Mouse (Mus musculus) intestine, postnatal 0 days (tissue): ENCODE measurements at regions not wholly inside any gene's neighbourhood (a gene's known extent, or its start where the extent isn't known, plus 50 kb on each side); places are given as distances from the start of the nearest gene placed in this dataset.

Experiments
- ATAC-seq: fragments of 200-750 bp; cut with Nextera tagmentation; 2 replicates; pipeline ENCODE4 v1.8.0; 2017; ENCODE audit warnings: mild to moderate bottlenecking, moderate TSS enrichment, moderate library complexity
- H3K27ac ChIP-seq: fragments of 300-500 bp; sonication (generic); 2 replicates; pipeline ENCODE4 v1.5.1; 2014; ENCODE audit warnings: mild to moderate bottlenecking, low read depth, low read length, moderate library complexity
- H3K27me3 ChIP-seq: fragments of 300-500 bp; sonication (generic); replicated peaks from 2 replicates; pipeline ENCODE4 v1.6.1; 2014; ENCODE audit warnings: low read length, mixed read lengths; ENCODE audit not compliant: control insufficient read depth, insufficient read depth
- H3K36me3 ChIP-seq: fragments of 300-500 bp; sonication (generic); 2 replicates; pipeline ENCODE4 v1.6.1; 2014; ENCODE audit warnings: mild to moderate bottlenecking, moderate library complexity; ENCODE audit not compliant: control insufficient read depth, insufficient read depth
- H3K4me1 ChIP-seq: fragments of 300-500 bp; sonication (generic); replicated peaks from 2 replicates; pipeline ENCODE4 v1.6.1; 2014; ENCODE audit warnings: antibody characterized with exemption, low read length, mixed read lengths; ENCODE audit not compliant: control insufficient read depth, insufficient read depth
- H3K4me2 ChIP-seq: fragments of 300-500 bp; sonication (generic); replicated peaks from 2 replicates; pipeline ENCODE4 v1.6.1; 2014; ENCODE audit warnings: low read depth, mild to moderate bottlenecking, moderate library complexity
- H3K4me3 ChIP-seq: fragments of 300-500 bp; sonication (generic); 2 replicates; pipeline ENCODE4 v1.5.1; 2014; ENCODE audit warnings: low read depth, low read length
- H3K9ac ChIP-seq: fragments of 300-500 bp; sonication (generic); 2 replicates; pipeline ENCODE4 v1.6.1; 2014; ENCODE audit warnings: mild to moderate bottlenecking, low read depth, low read length
- H3K9me3 ChIP-seq: fragments of 300-500 bp; sonication (generic); 2 replicates; pipeline ENCODE4 v1.6.1; 2016; ENCODE audit warnings: mixed run types; ENCODE audit not compliant: control insufficient read depth
- CTCF ChIP-seq: sonication (generic); IDR thresholded peaks from 2 replicates; pipeline ENCODE4 v1.5.1; 2016; ENCODE audit warnings: low read depth, mild to moderate bottlenecking, control low read depth, antibody characterized with exemption, moderate library complexity
- WGBS: fragments of 180-500 bp; shearing (Covaris S2); extraction: QIAGEN DNeasy Blood & Tissue Kit; methylation state at CpG from one replicate; pipeline ENCODE4 v1.1.7; 2014; 5-methylcytosine and 5-hydroxymethylcytosine counted together

DNA sequence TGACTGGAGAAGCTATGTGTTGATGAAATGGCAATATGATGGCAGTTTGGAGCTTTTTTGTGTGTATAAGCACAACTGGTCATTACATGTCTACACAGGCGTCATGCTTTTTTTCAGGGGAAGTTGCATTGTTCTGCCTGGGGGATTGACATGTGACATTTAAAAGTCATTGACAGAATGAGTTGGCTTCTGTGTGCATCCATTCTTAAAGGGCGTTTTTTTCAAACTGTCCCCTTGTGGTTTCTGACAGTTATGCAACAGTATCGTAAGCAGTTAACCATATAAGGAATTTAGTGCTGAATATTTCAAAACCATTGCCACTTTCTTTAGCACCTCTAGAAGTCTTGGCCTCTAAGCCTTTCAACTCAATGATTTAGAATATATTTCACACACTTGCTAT, 607.1 kb upstream of the Got2 start:
- no peaks in the 10 kb centered on the region for H3K36me3 ChIP-seq
- H3K9me3 ChIP-seq, result no peaks in the 10 kb centered on the region
- no peak overlapping the region for H3K4me3 ChIP-seq
- no peak for TF ChIP-seq CTCF
- no peak overlapping the region for H3K27ac ChIP-seq
- H3K27me3 ChIP-seq, result no peaks in the 10 kb centered on the region
- ATAC-seq, result no peak
- H3K4me1 ChIP-seq, result no peaks in the 10 kb centered on the region
- no peak overlapping the region for H3K9ac ChIP-seq
- 84% methylated on average over 3 of the region's 3 CpGs for WGBS
- no peak overlapping the region for H3K4me2 ChIP-seq

DNA sequence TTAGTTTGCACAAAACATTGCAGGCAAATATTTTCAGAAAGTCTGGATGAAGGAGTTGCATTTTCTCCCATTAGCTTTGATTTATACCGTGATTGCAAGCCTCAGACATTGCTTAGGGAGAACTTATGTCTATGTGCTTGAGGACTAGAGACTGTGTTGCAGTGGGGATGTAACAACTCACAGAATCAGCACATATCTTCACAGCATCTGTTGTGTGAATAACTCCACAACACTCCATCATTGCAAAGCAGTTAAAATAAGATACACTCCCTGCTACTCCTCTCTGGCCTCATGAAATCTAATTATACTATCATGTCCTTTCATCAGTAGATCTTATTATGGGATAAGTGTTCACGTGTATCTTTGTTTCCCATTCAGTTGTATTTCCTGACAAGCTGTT, 601.5 kb upstream of the Got2 start:
- Histone ChIP-seq H3K27ac (no peak overlapping the region), H3K4me1 (no peaks in the 10 kb centered on the region), H3K36me3 (no peaks in the 10 kb centered on the region), H3K4me2 (no peak overlapping the region), H3K27me3 (no peaks in the 10 kb centered on the region), H3K9ac (no peak overlapping the region), H3K4me3 (no peak overlapping the region), H3K9me3 (no peaks in the 10 kb centered on the region)
- no peak for ATAC-seq
- 56% methylated on average over 2 of the region's 2 CpGs for WGBS
- no peak for TF ChIP-seq CTCF

DNA sequence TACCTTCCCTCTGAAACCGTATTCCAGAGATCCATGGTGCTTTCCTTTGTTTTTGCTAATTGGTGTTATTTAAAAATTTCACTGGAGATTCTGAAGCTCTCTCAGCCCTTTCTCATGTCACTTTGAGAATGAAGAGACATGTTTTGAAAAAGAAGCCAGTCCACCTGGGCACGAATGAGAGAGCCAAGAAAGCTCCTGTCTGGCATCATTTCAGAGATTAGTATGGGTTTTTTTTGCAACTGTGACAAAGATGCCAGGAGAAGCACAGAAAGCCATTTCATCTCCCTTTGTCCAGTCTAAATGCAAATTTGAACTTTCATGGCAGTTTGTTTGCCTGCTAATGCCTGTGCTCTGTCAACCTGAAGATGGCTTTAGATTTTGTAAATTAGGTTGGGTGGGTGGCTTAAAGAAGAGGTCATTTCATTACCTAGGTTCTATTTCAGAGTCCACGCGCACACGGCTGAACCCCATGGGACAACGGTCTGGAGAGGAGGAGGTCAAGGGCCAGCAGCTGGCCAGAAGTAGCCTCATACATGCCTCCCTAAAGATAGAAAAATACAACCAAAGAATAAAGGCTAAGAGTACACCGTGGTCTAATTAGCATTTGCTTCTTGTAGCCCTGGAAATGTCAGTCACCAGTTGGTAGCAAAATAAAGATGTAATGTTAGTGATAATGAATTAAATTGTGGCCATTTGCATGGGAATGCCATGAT, 600.5 kb upstream of the Got2 start:
- Histone ChIP-seq H3K27ac (no peak overlapping the region), H3K27me3 (no peaks in the 10 kb centered on the region), H3K4me2 (no peak overlapping the region), H3K9ac (no peak overlapping the region), H3K4me1 (no peaks in the 10 kb centered on the region), H3K4me3 (no peak overlapping the region), H3K9me3 (no peaks in the 10 kb centered on the region), H3K36me3 (no peaks in the 10 kb centered on the region)
- 78% methylated on average over 7 of the region's 7 CpGs for whole genome bisulfite sequencing
- ATAC-seq, result no peak
- no peak for TF ChIP-seq CTCF

DNA sequence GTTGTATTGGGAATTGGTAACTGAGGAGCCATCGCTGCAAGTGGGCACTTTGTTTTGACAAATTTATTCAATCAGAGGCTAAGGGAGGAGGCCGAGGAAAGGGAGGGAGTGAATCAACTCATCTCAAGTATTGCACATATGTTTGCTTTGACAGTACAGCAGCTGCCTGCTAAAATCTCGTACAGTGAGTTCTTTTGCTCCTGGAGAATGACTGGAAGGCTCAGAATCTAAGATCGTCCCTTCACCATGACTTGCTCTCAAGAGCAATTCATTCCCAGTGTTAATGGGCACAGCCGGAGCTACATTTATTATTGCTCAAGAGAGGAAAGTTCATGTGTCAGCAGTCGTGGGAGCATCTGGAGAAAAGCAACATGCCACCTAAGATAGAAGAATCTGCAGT, 567.6 kb upstream of the Got2 start:
- ATAC-seq, result no peak
- no peaks in the 10 kb centered on the region for H3K36me3 ChIP-seq
- no peaks in the 10 kb centered on the region for H3K27me3 ChIP-seq
- no peak overlapping the region for H3K9ac ChIP-seq
- WGBS, result 36% methylated on average over 6 of the region's 6 CpGs
- no peak overlapping the region for H3K4me3 ChIP-seq
- H3K4me1 ChIP-seq, result no peaks in the 10 kb centered on the region
- no peak overlapping the region for H3K27ac ChIP-seq
- TF ChIP-seq CTCF, result no peak
- no peak overlapping the region; the same call in 1 of the 2 replicates for H3K4me2 ChIP-seq
- no peaks in the 10 kb centered on the region for H3K9me3 ChIP-seq

DNA sequence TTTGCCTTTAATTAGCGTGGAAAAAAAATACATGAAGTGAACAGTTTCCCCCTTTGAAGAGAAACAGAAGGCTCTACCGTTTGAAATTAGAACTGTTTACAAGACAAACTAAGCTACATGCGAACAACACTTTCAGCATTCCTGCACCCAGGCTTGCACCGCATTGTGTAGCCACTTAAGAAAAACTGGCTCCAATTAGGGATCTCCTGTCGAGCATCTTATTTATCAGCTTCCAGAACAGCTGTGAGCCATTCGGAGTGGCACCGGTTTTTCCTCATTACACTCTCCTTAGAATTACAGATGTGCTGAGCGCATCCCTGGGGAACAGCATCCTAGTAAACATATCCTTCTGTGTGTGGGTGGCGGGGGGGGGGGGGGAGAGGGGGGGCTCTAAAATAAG, 567.0 kb upstream of the Got2 start:
- Histone ChIP-seq H3K4me1 (no peaks in the 10 kb centered on the region), H3K9ac (no peak overlapping the region), H3K27ac (no peak overlapping the region), H3K27me3 (no peaks in the 10 kb centered on the region), H3K36me3 (no peaks in the 10 kb centered on the region), H3K9me3 (no peaks in the 10 kb centered on the region), H3K4me3 (no peak overlapping the region), H3K4me2 (no peak overlapping the region; the same call in 1 of the 2 replicates)
- TF ChIP-seq CTCF, result no peak
- no peak for ATAC-seq
- WGBS, result 36% methylated on average over 9 of the region's 9 CpGs

DNA sequence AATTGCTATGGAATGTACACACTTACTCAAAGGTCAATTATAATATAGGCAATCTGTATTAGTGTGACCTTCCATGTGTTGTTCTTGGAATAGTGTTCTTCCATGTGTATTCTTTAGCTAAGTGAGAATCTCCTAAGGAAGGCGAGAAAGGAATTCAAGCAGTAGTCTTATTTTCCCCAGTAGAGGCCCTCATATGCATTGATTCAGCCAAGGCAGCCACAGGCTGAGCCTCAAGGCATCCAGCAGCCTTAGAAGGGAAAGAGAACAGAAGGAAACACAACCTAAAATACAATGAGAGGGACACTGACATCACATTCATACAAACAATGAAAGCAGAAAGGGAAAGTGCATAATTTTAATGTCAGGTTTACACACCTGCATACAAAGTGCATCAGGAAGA, 541.4 kb upstream of the Got2 start:
- Histone ChIP-seq H3K4me1 (no peaks in the 10 kb centered on the region), H3K27ac (no peak overlapping the region), H3K4me2 (no peak overlapping the region), H3K4me3 (no peak overlapping the region), H3K27me3 (no peaks in the 10 kb centered on the region), H3K9me3 (no peaks in the 10 kb centered on the region), H3K36me3 (no peaks in the 10 kb centered on the region), H3K9ac (no peak overlapping the region)
- 48% methylated on average over 1 of the region's 1 CpGs for WGBS
- TF ChIP-seq CTCF, result no peak
- no peak for ATAC-seq

DNA sequence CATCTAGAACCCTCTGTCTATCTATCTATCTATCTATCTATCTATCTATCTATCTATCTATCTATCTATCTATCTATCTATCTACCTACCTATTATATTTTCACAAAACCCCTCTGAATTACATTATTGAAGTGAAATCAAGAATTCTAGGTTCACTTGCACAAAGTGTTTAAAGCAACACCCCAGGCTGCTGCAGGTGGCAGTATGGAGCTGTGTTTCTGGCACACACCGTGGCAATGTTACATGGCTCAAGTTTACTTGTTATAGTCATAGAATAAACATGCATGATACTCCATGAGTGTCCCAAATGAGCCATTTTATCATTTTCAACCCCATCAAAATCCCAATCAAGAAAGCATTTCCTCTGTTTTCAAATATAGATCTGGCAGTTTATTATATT, 538.6 kb upstream of the Got2 start:
- no peak overlapping the region for H3K4me3 ChIP-seq
- 51% methylated on average over 1 of the region's 1 CpGs for WGBS
- H3K4me2 ChIP-seq, result no peak overlapping the region
- H3K9ac ChIP-seq, result no peak overlapping the region
- no peaks in the 10 kb centered on the region for H3K4me1 ChIP-seq
- peak; percentile 52 for TF ChIP-seq CTCF
- H3K9me3 ChIP-seq, result no peaks in the 10 kb centered on the region
- ATAC-seq, result no peak
- no peaks in the 10 kb centered on the region for H3K27me3 ChIP-seq
- no peaks in the 10 kb centered on the region for H3K36me3 ChIP-seq
- no peak overlapping the region for H3K27ac ChIP-seq
